Mouse (Mus musculus): ENCODE results near the gene Hsd17b2. TPM values are rescaled to one million over a fixed set of nuclear protein-coding genes. Genes with fewer than 3 reads are reported as not detected.

Hsd17b2 gene
- polyA plus RNA-seq, 1 experiment: not detected

DNA sequence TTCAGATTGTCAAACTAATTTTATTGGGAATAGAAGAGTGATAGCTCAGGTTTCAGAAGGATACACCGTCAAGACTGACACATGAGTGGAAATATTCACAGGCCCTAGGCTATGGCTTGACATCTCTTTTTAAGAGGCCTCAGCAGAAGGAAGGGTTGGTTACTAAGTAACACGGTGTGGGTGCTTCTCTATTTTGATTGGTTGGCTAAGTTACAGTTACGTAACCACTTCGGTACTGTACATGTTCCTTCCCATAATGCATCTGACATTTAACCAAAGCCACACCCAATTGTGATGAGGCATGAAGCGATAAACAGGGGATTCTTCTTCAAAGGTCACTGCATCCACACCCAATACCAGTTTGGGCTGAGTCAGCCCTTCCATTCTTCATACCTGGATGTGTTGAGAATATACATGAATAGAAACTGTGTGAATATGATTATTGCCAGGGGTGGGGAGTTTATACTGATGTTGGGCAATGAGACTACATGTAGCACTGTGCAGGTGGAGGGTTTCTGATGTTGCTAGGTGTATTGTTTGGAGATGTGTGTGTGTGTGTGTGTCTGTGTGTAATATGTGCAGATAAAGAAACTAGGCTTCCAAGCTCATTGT, 38.8 kb downstream of the Hsd17b2 start:
- TF ChIP-seq POLR2A (IDR thresholded peaks at IDR 0.05; ENCODE audit: borderline replicate concordance, low read depth, low read length) (no peak), CTCF (IDR thresholded peaks at IDR 0.05; ENCODE audit: low read depth, low read length) (no peak)
- H3K27ac ChIP-seq (ENCODE audit: insufficient read depth, low read depth, low read length): no peak overlapping the region
- no peak overlapping the region for H3K4me3 ChIP-seq (ENCODE audit: insufficient read depth, low read length)
- H3K4me1 ChIP-seq (ENCODE audit: control insufficient read depth, insufficient read depth, low read length): no peaks in the 10 kb centered on the region

GRCm38 (mm10) chr8:117742431-117743012, 40.8 kb downstream of the Hsd17b2 start:
- Histone ChIP-seq H3K4me3 (ENCODE audit: insufficient read depth, low read length) (no peak overlapping the region), H3K4me1 (ENCODE audit: control insufficient read depth, insufficient read depth, low read length) (no peaks in the 10 kb centered on the region), H3K27ac (ENCODE audit: insufficient read depth, low read depth, low read length) (no peak overlapping the region)
- TF ChIP-seq CTCF (IDR thresholded peaks at IDR 0.05; ENCODE audit: low read depth, low read length) (no peak), POLR2A (IDR thresholded peaks at IDR 0.05; ENCODE audit: borderline replicate concordance, low read depth, low read length) (no peak)

DNA sequence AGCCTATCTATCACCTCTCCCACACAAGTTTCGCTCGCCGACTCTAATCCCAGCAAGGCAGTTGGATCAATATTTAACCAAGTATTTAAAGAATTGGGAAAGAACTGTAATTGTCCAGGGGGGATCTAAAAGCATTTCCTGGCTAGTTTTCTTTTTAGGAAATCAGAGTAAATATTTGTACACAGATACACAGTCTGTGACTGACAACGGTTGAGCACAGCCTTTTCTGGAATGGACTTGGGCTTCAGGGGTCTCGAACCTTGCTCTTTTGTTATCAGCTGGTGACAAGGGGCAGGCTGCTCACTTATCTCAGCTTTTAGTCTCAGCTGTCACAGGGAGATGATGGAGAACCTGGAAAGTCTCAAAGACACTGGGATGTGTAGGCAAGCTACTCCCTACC, 44.9 kb downstream of the Hsd17b2 start:
- Histone ChIP-seq H3K4me3 (ENCODE audit: insufficient read depth, low read length) (no peak overlapping the region), H3K27ac (ENCODE audit: insufficient read depth, low read depth, low read length) (no peak overlapping the region), H3K4me1 (ENCODE audit: control insufficient read depth, insufficient read depth, low read length) (no peaks in the 10 kb centered on the region)
- TF ChIP-seq POLR2A (IDR thresholded peaks at IDR 0.05; ENCODE audit: borderline replicate concordance, low read depth, low read length) (no peak), CTCF (IDR thresholded peaks at IDR 0.05; ENCODE audit: low read depth, low read length) (no peak)

DNA sequence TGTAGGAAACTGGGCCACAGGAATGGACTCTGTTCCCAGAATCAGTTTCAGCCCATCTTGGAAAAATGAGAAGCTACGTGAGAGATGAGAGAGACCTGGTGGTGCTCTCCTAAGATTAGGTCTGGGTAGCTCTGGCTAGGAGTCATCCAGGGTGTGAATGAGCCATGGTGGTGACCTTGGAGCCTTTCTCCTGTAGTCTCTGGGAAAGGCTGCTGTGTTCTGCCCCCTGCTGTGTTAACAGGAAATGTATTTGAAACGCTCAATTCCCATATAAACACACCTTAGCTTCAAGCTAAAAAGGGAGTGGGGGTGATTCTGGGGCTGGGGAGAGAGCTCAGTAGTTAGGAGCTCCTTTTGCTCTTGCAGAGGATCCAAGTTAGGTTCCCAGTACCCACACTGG, 45.7 kb downstream of the Hsd17b2 start:
- Histone ChIP-seq H3K27ac (ENCODE audit: insufficient read depth, low read depth, low read length) (no peak overlapping the region), H3K4me1 (ENCODE audit: control insufficient read depth, insufficient read depth, low read length) (no peaks in the 10 kb centered on the region), H3K4me3 (ENCODE audit: insufficient read depth, low read length) (no peak overlapping the region)
- TF ChIP-seq POLR2A (IDR thresholded peaks at IDR 0.05; ENCODE audit: borderline replicate concordance, low read depth, low read length) (no peak), CTCF (IDR thresholded peaks at IDR 0.05; ENCODE audit: low read depth, low read length) (no peak)

GRCm38 (mm10) chr8:117747886-117748730, 46.4 kb downstream of the Hsd17b2 start:
- Histone ChIP-seq H3K4me1 (ENCODE audit: control insufficient read depth, insufficient read depth, low read length) (no peaks in the 10 kb centered on the region), H3K27ac (ENCODE audit: insufficient read depth, low read depth, low read length) (no peak overlapping the region), H3K4me3 (ENCODE audit: insufficient read depth, low read length) (no peak overlapping the region)
- TF ChIP-seq CTCF (IDR thresholded peaks at IDR 0.05; ENCODE audit: low read depth, low read length): no peak
- TF ChIP-seq POLR2A (IDR thresholded peaks at IDR 0.05; ENCODE audit: borderline replicate concordance, low read depth, low read length): no peak

DNA sequence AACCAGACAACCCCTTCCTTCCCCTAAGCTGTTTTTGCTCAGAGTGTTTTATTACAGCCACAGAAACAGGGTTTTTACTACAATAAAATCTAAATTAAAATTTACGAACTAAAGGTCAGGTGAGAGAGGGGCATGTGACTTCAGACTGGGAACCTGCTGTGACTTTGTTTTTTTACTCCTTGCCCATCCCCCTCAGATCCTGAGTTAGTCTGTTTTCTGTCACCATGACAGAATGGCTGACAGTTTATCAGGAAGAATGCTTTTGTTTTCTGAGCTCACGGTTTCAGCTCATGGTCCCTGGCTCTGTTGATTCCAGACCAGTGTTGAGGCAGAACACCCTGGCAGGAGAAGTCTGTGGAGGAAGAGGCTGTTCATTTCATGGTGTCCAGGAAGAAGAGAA, 47.7 kb downstream of the Hsd17b2 start:
- H3K4me1 ChIP-seq (ENCODE audit: control insufficient read depth, insufficient read depth, low read length): no peaks in the 10 kb centered on the region
- no peak overlapping the region for H3K4me3 ChIP-seq (ENCODE audit: insufficient read depth, low read length)
- TF ChIP-seq POLR2A (IDR thresholded peaks at IDR 0.05; ENCODE audit: borderline replicate concordance, low read depth, low read length) (no peak), CTCF (IDR thresholded peaks at IDR 0.05; ENCODE audit: low read depth, low read length) (no peak)
- no peak overlapping the region for H3K27ac ChIP-seq (ENCODE audit: insufficient read depth, low read depth, low read length)

DNA sequence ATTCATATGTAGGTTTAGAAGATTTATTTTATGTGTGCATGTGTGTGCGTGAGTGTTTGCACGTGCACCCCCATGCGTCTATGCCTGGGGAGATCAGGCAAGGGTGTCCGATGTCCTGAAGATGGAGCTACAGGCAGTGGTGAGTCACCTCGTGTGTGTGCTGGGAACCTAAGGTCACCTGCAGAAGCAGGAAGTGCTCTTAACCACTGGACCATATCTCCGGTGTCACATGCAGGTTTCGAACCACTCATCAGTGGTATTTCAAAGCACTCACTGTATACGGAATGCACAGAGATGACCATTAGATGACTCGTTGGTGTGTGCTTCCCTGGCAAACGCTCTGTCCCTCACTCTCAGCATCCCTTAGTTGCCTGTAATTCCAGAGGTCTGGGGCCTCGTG, 56.2 kb downstream of the Hsd17b2 start:
- TF ChIP-seq CTCF (IDR thresholded peaks at IDR 0.05; ENCODE audit: low read depth, low read length): no peak
- TF ChIP-seq POLR2A (IDR thresholded peaks at IDR 0.05; ENCODE audit: borderline replicate concordance, low read depth, low read length): no peak
- H3K4me1 ChIP-seq (ENCODE audit: control insufficient read depth, insufficient read depth, low read length): no peaks in the 10 kb centered on the region
- no peak overlapping the region for H3K27ac ChIP-seq (ENCODE audit: insufficient read depth, low read depth, low read length)
- H3K4me3 ChIP-seq (ENCODE audit: insufficient read depth, low read length): no peak overlapping the region

DNA sequence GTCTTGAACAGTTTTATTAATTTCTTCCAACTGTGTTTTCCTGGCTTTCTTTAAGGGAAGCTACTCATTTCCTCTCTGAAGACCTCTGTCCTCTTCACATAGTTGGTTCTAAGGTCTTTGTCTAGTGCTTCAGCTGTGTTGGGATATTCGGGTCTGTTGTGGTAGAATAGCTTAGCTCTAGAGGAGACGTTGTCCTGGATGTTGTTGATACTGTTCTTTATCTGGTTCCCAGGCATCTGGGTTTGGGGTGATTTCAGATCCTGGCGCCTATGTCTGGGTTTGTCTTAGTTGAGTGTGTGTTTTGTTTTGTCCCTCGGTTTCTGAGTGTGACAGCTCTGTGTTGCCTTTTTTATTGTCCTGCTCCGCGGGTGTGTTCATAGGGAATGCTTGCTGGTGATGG, 61.1 kb downstream of the Hsd17b2 start:
- no peak overlapping the region for H3K4me3 ChIP-seq (ENCODE audit: insufficient read depth, low read length)
- TF ChIP-seq CTCF (IDR thresholded peaks at IDR 0.05; ENCODE audit: low read depth, low read length): no peak
- TF ChIP-seq POLR2A (IDR thresholded peaks at IDR 0.05; ENCODE audit: borderline replicate concordance, low read depth, low read length): no peak

GRCm38 (mm10) chr8:117764625-117765024, 62.9 kb downstream of the Hsd17b2 start:
- Histone ChIP-seq H3K4me3 (ENCODE audit: insufficient read depth, low read length) (no peak overlapping the region), H3K27ac (ENCODE audit: insufficient read depth, low read depth, low read length) (no peak overlapping the region)
- no peak for TF ChIP-seq CTCF (IDR thresholded peaks at IDR 0.05; ENCODE audit: low read depth, low read length)
- no peak for TF ChIP-seq POLR2A (IDR thresholded peaks at IDR 0.05; ENCODE audit: borderline replicate concordance, low read depth, low read length)

More for the DNA sequence above, 61.1 kb downstream of the Hsd17b2 start:
- no peaks in the 10 kb centered on the region for H3K4me1 ChIP-seq (ENCODE audit: control insufficient read depth, insufficient read depth, low read length)
- no peak overlapping the region for H3K27ac ChIP-seq (ENCODE audit: insufficient read depth, low read depth, low read length)

DNA sequence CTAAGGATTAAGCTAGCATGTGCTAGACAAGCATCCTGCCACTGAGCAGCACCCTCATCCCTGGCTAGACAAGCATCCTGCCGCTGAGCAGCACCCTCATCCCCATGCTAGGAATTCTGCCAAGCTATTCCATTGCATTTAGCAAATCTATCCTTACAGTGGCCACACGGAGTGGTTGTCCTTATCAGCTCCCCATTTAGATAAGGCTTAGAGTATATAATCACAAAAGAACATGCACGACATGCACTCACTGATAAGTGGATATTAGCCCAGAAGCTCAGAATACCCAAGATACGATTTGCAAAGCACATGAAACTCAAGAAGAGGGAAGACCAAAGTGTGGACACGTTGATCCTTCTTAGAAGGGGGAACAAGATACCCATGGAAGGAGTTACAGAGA, 64.2 kb downstream of the Hsd17b2 start:
- TF ChIP-seq POLR2A (IDR thresholded peaks at IDR 0.05; ENCODE audit: borderline replicate concordance, low read depth, low read length) (no peak), CTCF (IDR thresholded peaks at IDR 0.05; ENCODE audit: low read depth, low read length) (no peak)
- Histone ChIP-seq H3K27ac (ENCODE audit: insufficient read depth, low read depth, low read length) (no peak overlapping the region), H3K4me3 (ENCODE audit: insufficient read depth, low read length) (no peak overlapping the region), H3K4me1 (ENCODE audit: control insufficient read depth, insufficient read depth, low read length) (no peaks in the 10 kb centered on the region)

More at GRCm38 (mm10) chr8:117764625-117765024, 62.9 kb downstream of the Hsd17b2 start:
- no peaks in the 10 kb centered on the region for H3K4me1 ChIP-seq (ENCODE audit: control insufficient read depth, insufficient read depth, low read length)
